Mouse (Mus musculus): ENCODE data around the gene Adamtsl1. TPM values are rescaled to one million over a fixed set of nuclear protein-coding genes. Genes with fewer than 3 reads are reported as not detected.

Gene Adamtsl1
- total RNA-seq, 1 experiment: 6.3 TPM

DNA sequence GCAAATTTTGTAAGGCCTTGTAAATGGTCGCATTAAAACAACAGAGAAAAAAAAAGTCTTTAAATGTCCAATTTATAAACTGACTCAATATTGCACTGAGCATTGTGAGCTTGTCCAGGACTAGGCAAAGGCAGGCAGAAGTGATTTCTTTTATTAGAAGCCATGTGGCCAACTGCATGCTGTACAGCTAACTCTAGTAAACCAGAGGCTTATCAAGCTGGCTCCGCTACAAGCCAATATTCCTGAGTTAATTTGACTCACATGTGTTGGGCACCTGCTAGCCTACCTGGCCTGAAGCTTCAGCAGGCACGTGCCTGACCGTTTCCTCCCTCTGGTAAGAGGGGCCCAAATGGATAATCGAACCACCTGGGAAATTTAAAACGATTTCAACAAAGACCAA is 881.7 kb downstream of the Adamtsl1 start:
- in situ Hi-C loops (cut with MboI; ENCODE audit: low sequenced_read_pairs in 2 of 2, unreplicated experiment in 2 of 2): no loop called here
- Histone ChIP-seq H3K27ac (ENCODE audit: insufficient read depth, low read depth, low read length, poor library complexity, severe bottlenecking) (no peak overlapping the region), H3K9ac (ENCODE audit: insufficient read depth, low read depth, low read length, poor library complexity, severe bottlenecking) (no peak overlapping the region), H3K9me3 (ENCODE audit: control insufficient read depth, insufficient read depth, low read depth, low read length) (no peaks in the 10 kb centered on the region), H3K36me3 (ENCODE audit: control insufficient read depth, insufficient read depth, low read length, poor library complexity, severe bottlenecking) (no peaks in the 10 kb centered on the region), H3K4me1 (ENCODE audit: control insufficient read depth in 2 of 2, insufficient read depth in 2 of 2, low read length in 2 of 2, poor library complexity in 1 of 2) (no peaks in the 10 kb centered on the region), H3K4me3 (ENCODE audit: insufficient read depth in 1 of 2, low read depth in 1 of 2, low read length in 2 of 2, poor library complexity in 1 of 2, severe bottlenecking in 1 of 2) (no peak overlapping the region)
- no peak for DNase-seq (ENCODE audit: low read depth, low spot score)
- TF ChIP-seq HCFC1 (IDR thresholded peaks at IDR 0.05; ENCODE audit: borderline replicate concordance, insufficient read depth, low read length) (no peak), MAFK (IDR thresholded peaks at IDR 0.05; ENCODE audit: insufficient read depth, low read depth, low read length) (no peak), ZNF384 (IDR thresholded peaks at IDR 0.05; ENCODE audit: low read depth, low read length) (no peak), ZC3H11A (IDR thresholded peaks at IDR 0.05; ENCODE audit: borderline replicate concordance, low read depth, low read length) (no peak), CHD2 (IDR thresholded peaks at IDR 0.05; ENCODE audit: low read depth, low read length) (no peak)

DNA sequence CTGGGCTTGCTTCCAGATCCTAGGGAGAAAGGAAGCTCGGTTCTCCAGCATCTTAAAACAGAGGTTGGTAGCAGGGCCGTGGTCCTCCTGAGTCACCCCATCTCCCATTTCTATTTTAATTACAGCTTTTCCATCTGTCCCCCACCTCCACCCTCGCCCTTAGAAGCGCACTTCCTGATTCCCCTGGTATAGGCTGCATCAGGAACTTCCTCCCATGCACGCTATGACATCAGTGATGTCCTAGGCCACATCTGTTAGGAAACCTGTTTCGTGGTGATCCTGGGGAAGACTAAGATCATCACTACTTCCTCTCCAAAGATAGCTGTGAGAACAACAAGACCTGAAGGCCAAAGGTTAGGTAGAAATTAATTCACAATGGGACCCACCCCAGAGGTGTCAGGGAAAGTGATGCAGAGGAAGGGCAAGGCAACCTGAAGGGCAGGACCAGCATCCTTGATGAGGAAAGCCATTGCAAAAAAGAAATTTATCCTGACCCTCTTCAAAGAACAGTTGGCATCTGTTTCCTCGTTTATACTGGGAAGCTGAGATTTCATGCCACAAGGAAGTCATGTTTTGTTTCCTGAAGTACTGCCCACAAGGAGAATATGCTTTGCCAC is 882.8 kb downstream of the Adamtsl1 start:
- TF ChIP-seq ZC3H11A (IDR thresholded peaks at IDR 0.05; ENCODE audit: borderline replicate concordance, low read depth, low read length) (no peak), HCFC1 (IDR thresholded peaks at IDR 0.05; ENCODE audit: borderline replicate concordance, insufficient read depth, low read length) (no peak), CHD2 (IDR thresholded peaks at IDR 0.05; ENCODE audit: low read depth, low read length) (no peak), MAFK (IDR thresholded peaks at IDR 0.05; ENCODE audit: insufficient read depth, low read depth, low read length) (no peak), ZNF384 (IDR thresholded peaks at IDR 0.05; ENCODE audit: low read depth, low read length) (no peak)
- H3K9me3 ChIP-seq (ENCODE audit: control insufficient read depth, insufficient read depth, low read depth, low read length): no peaks in the 10 kb centered on the region
- H3K4me1 ChIP-seq (ENCODE audit: control insufficient read depth in 2 of 2, insufficient read depth in 2 of 2, low read length in 2 of 2, poor library complexity in 1 of 2): no peaks in the 10 kb centered on the region
- in situ Hi-C loops (cut with MboI; ENCODE audit: low sequenced_read_pairs in 2 of 2, unreplicated experiment in 2 of 2): no loop called here
- no peaks in the 10 kb centered on the region for H3K36me3 ChIP-seq (ENCODE audit: control insufficient read depth, insufficient read depth, low read length, poor library complexity, severe bottlenecking)
- H3K27ac ChIP-seq (ENCODE audit: insufficient read depth, low read depth, low read length, poor library complexity, severe bottlenecking): no peak overlapping the region
- DNase-seq (ENCODE audit: low read depth, low spot score): no peak
- no peak overlapping the region for H3K9ac ChIP-seq (ENCODE audit: insufficient read depth, low read depth, low read length, poor library complexity, severe bottlenecking)
- no peak overlapping the region for H3K4me3 ChIP-seq (ENCODE audit: insufficient read depth in 1 of 2, low read depth in 1 of 2, low read length in 2 of 2, poor library complexity in 1 of 2, severe bottlenecking in 1 of 2)

GRCm38 (mm10) chr4:86397470-86397869 is 883.5 kb downstream of the Adamtsl1 start:
- in situ Hi-C loops (cut with MboI; ENCODE audit: low sequenced_read_pairs in 2 of 2, unreplicated experiment in 2 of 2): no loop called here
- no peak overlapping the region for H3K27ac ChIP-seq (ENCODE audit: insufficient read depth, low read depth, low read length, poor library complexity, severe bottlenecking)

DNA sequence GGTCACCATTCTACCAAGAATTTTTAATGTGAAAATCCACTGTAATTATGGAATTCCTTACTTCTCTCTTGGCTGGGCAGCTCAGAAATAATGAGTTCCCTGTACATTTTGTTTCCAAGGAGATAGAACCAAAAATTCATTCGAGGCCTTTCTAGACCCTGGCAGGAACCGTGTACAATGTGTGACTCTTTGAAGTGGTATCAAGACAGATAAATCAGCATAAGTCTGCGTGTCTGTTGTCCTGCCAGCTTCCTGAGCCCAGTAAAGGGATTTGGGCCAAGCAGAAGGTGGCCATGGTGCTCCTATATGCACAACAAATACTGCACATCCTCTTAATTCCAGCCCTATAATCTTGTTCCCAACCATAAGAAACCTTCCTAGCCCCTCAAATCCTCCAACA is 887.1 kb downstream of the Adamtsl1 start:
- Histone ChIP-seq H3K27ac (ENCODE audit: insufficient read depth, low read depth, low read length, poor library complexity, severe bottlenecking) (no peak overlapping the region), H3K36me3 (ENCODE audit: control insufficient read depth, insufficient read depth, low read length, poor library complexity, severe bottlenecking) (no peaks in the 10 kb centered on the region), H3K4me3 (ENCODE audit: insufficient read depth in 1 of 2, low read depth in 1 of 2, low read length in 2 of 2, poor library complexity in 1 of 2, severe bottlenecking in 1 of 2) (no peak overlapping the region), H3K9me3 (ENCODE audit: control insufficient read depth, insufficient read depth, low read depth, low read length) (no peaks in the 10 kb centered on the region), H3K4me1 (ENCODE audit: control insufficient read depth in 2 of 2, insufficient read depth in 2 of 2, low read length in 2 of 2, poor library complexity in 1 of 2) (no peaks in the 10 kb centered on the region), H3K9ac (ENCODE audit: insufficient read depth, low read depth, low read length, poor library complexity, severe bottlenecking) (no peak overlapping the region)
- in situ Hi-C loops (cut with MboI; ENCODE audit: low sequenced_read_pairs in 2 of 2, unreplicated experiment in 2 of 2): no loop called here
- DNase-seq (ENCODE audit: low read depth, low spot score): no peak
- TF ChIP-seq MAFK (IDR thresholded peaks at IDR 0.05; ENCODE audit: insufficient read depth, low read depth, low read length) (no peak), ZC3H11A (IDR thresholded peaks at IDR 0.05; ENCODE audit: borderline replicate concordance, low read depth, low read length) (no peak), CHD2 (IDR thresholded peaks at IDR 0.05; ENCODE audit: low read depth, low read length) (no peak), HCFC1 (IDR thresholded peaks at IDR 0.05; ENCODE audit: borderline replicate concordance, insufficient read depth, low read length) (no peak), ZNF384 (IDR thresholded peaks at IDR 0.05; ENCODE audit: low read depth, low read length) (no peak)

More at GRCm38 (mm10) chr4:86397470-86397869, 883.5 kb downstream of the Adamtsl1 start:
- no peak for TF ChIP-seq CHD2 (IDR thresholded peaks at IDR 0.05; ENCODE audit: low read depth, low read length)
- no peak for TF ChIP-seq HCFC1 (IDR thresholded peaks at IDR 0.05; ENCODE audit: borderline replicate concordance, insufficient read depth, low read length)
- no peak overlapping the region for H3K9ac ChIP-seq (ENCODE audit: insufficient read depth, low read depth, low read length, poor library complexity, severe bottlenecking)
- H3K4me3 ChIP-seq (ENCODE audit: insufficient read depth in 1 of 2, low read depth in 1 of 2, low read length in 2 of 2, poor library complexity in 1 of 2, severe bottlenecking in 1 of 2): no peak overlapping the region
- no peak for DNase-seq (ENCODE audit: low read depth, low spot score)
- H3K4me1 ChIP-seq (ENCODE audit: control insufficient read depth in 2 of 2, insufficient read depth in 2 of 2, low read length in 2 of 2, poor library complexity in 1 of 2): no peaks in the 10 kb centered on the region
- no peaks in the 10 kb centered on the region for H3K36me3 ChIP-seq (ENCODE audit: control insufficient read depth, insufficient read depth, low read length, poor library complexity, severe bottlenecking)
- H3K9me3 ChIP-seq (ENCODE audit: control insufficient read depth, insufficient read depth, low read depth, low read length): no peaks in the 10 kb centered on the region

Data from ES-E14 (cell line).